Mouse (Mus musculus): ENCODE measurements around the gene Klrb1c.
"Not testable (repeated sequence)": the region's sequence is repeated elsewhere in the genome, so short reads cannot be mapped to it uniquely, and the experiment has no call there.

GRCm38 (mm10) chr6:128754265-128754664, 34.8 kb downstream of the Klrb1c start:
- not testable (repeated sequence) for TF ChIP-seq CTCF (IDR thresholded peaks at IDR 0.05; ENCODE audit: low read depth, low read length); GATA1 (IDR thresholded peaks at IDR 0.05; ENCODE audit: borderline replicate concordance, low read length); POLR2AphosphoS5 (IDR thresholded peaks at IDR 0.05; ENCODE audit: insufficient replicate concordance, low read depth, low read length); TAL1 (conservative IDR thresholded peaks at IDR 0.05; ENCODE audit: low read depth, low read length)
